Mouse (Mus musculus): ENCODE data around the gene Tprgl. TPM values are rescaled to one million over a fixed set of nuclear protein-coding genes. Genes with fewer than 3 reads are reported as not detected.

Tprgl gene
- total and polyA plus RNA-seq, 3 experiments, result 49.3 to 163 (median 67.4) TPM

DNA sequence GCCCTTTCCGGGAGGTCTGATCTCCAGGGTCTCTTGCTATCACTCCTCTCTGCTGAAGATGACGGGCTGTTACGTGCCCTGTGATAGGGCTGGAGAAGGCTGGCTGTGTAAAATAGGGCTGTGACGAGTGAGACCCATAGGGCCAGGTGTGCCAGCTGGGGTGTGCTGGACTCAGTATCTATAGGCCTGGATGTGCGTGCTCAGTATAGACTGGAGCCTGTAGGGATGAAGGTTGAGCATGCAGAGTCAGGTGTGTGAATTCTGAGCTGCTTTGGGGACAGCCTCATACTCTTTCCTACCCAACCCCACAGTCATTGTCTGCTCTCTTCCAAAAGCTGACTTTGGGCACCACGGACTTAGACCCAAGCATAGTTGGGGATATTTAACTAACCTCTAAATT lies 37.5 kb upstream of the Tprgl start:
- DNase-seq (ENCODE audit: low read depth, low spot score), result no peak
- no peak overlapping the region for H3K9ac ChIP-seq (ENCODE audit: control insufficient read depth, low read depth, low read length, poor library complexity, severe bottlenecking)
- no peak overlapping the region for H3K27ac ChIP-seq (ENCODE audit: control insufficient read depth, low read depth, low read length)
- H3K36me3 ChIP-seq (ENCODE audit: control insufficient read depth in 1 of 2, insufficient read depth in 2 of 2, low read length in 2 of 2), result no peaks in the 10 kb centered on the region
- TF ChIP-seq TAL1 (IDR thresholded peaks at IDR 0.05; ENCODE audit: low read length) (no peak), ZC3H11A (IDR thresholded peaks at IDR 0.05; ENCODE audit: low read depth, low read length) (no peak), ZNF384 (IDR thresholded peaks at IDR 0.05; ENCODE audit: low read depth, low read length) (no peak), NELFE (IDR thresholded peaks at IDR 0.05; ENCODE audit: low read depth, low read length) (no peak), GATA1 (IDR thresholded peaks at IDR 0.05; ENCODE audit: low read depth, low read length) (no peak), MYB (IDR thresholded peaks at IDR 0.05; ENCODE audit: low read depth, low read length) (no peak), SIN3A (IDR thresholded peaks at IDR 0.05; ENCODE audit: low read length) (no peak), MAFK (IDR thresholded peaks at IDR 0.05; ENCODE audit: borderline replicate concordance, low read depth, low read length) (no peak), SMC3 (IDR thresholded peaks at IDR 0.05; ENCODE audit: low read depth, low read length) (no peak), GABPA (IDR thresholded peaks at IDR 0.05; ENCODE audit: low read depth, low read length) (no peak), MXI1 (IDR thresholded peaks at IDR 0.05; ENCODE audit: low read depth, low read length) (no peak), MAZ (IDR thresholded peaks at IDR 0.05; ENCODE audit: low read depth, low read length) (no peak), USF2 (IDR thresholded peaks at IDR 0.05; ENCODE audit: borderline replicate concordance in 1 of 2, insufficient read depth in 1 of 2, low read depth in 1 of 2, low read length in 2 of 2) (no peak), E2F4 (IDR thresholded peaks at IDR 0.05; ENCODE audit: borderline replicate concordance, low read depth, low read length) (no peak), CHD2 (IDR thresholded peaks at IDR 0.05; ENCODE audit: low read length) (no peak)
- no peaks in the 10 kb centered on the region for H3K9me3 ChIP-seq (replicated peaks; ENCODE audit: insufficient read depth, low read length)
- H3K79me2 ChIP-seq (ENCODE audit: control insufficient read depth, insufficient read depth, low read length, poor library complexity), result no peaks in the 10 kb centered on the region
- H3K4me1 ChIP-seq (ENCODE audit: control insufficient read depth in 1 of 2, insufficient read depth in 2 of 2, low read length in 2 of 2), result no peaks in the 10 kb centered on the region
- H3K4me3 ChIP-seq (ENCODE audit: control insufficient read depth in 1 of 2, insufficient read depth in 1 of 2, low read depth in 2 of 2, low read length in 2 of 2), result no peak overlapping the region
- no peaks in the 10 kb centered on the region for H3K27me3 ChIP-seq (ENCODE audit: control insufficient read depth in 1 of 2, insufficient read depth in 2 of 2, low read length in 2 of 2)

DNA sequence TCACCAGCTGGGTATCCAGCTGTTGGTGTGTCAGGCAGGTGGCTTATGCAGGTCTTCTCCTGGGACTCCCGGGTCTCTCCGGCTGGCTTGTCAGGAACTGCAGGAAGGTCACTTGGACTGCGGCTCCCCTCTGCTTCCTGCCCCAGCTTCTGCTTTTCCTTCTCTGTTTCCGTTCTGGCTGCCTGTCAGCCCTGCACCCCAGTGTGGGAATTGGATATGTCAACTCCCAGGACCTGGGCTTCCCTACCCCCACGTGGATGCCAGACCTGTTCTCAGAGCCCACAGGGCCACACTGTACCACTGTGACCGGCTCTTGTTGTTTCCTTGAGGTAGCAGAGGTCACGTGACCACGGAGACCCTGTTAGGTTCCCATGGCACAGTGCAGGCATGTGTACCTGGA lies 28.5 kb upstream of the Tprgl start:
- DNase-seq (ENCODE audit: low read depth, low spot score), result no peak
- H3K36me3 ChIP-seq (ENCODE audit: control insufficient read depth in 1 of 2, insufficient read depth in 2 of 2, low read length in 2 of 2), result no peaks in the 10 kb centered on the region

More for the DNA sequence above, 28.5 kb upstream of the Tprgl start:
- TF ChIP-seq ZNF384 (IDR thresholded peaks at IDR 0.05; ENCODE audit: low read depth, low read length), result no peak
- no peak for TF ChIP-seq RCOR1 (IDR thresholded peaks at IDR 0.05; ENCODE audit: low read depth, low read length)
- TF ChIP-seq TBP (IDR thresholded peaks at IDR 0.05; ENCODE audit: low read depth, low read length), result no peak
- TF ChIP-seq ZMIZ1 (IDR thresholded peaks at IDR 0.05; ENCODE audit: low read depth, low read length), result no peak
- TF ChIP-seq ELF1 (IDR thresholded peaks at IDR 0.05; ENCODE audit: low read depth, low read length), result no peak
- no peak for TF ChIP-seq POLR2AphosphoS2 (IDR thresholded peaks at IDR 0.05; ENCODE audit: low read length)
- TF ChIP-seq SMC3 (IDR thresholded peaks at IDR 0.05; ENCODE audit: low read depth, low read length), result no peak
- no peak for TF ChIP-seq MAX (IDR thresholded peaks at IDR 0.05; ENCODE audit: low read length)
- TF ChIP-seq JUND (IDR thresholded peaks at IDR 0.05; ENCODE audit: low read depth, low read length), result no peak
- TF ChIP-seq USF2 (IDR thresholded peaks at IDR 0.05; ENCODE audit: borderline replicate concordance in 1 of 2, insufficient read depth in 1 of 2, low read depth in 1 of 2, low read length in 2 of 2), result no peak
- TF ChIP-seq EP300 (IDR thresholded peaks at IDR 0.05; ENCODE audit: low read depth in 1 of 2, low read length in 2 of 2), result no peak
- Histone ChIP-seq H3K4me3 (ENCODE audit: control insufficient read depth in 1 of 2, insufficient read depth in 1 of 2, low read depth in 2 of 2, low read length in 2 of 2) (no peak overlapping the region), H3K27me3 (ENCODE audit: control insufficient read depth in 1 of 2, insufficient read depth in 2 of 2, low read length in 2 of 2) (no peaks in the 10 kb centered on the region), H3K79me2 (ENCODE audit: control insufficient read depth, insufficient read depth, low read length, poor library complexity) (no peaks in the 10 kb centered on the region), H3K27ac (ENCODE audit: control insufficient read depth, low read depth, low read length) (no peak overlapping the region), H3K9ac (ENCODE audit: control insufficient read depth, low read depth, low read length, poor library complexity, severe bottlenecking) (no peak overlapping the region), H3K4me1 (ENCODE audit: control insufficient read depth in 1 of 2, insufficient read depth in 2 of 2, low read length in 2 of 2) (no peaks in the 10 kb centered on the region), H3K9me3 (replicated peaks; ENCODE audit: insufficient read depth, low read length) (no peaks in the 10 kb centered on the region)
